Mouse (Mus musculus) testis, adult 2 months (tissue): Measurements from ENCODE around the gene Osbpl9.

Experiments
- CTCF ChIP-seq: fragments of 200-500 bp; IDR thresholded peaks from 2 replicates; pipeline ENCODE4 v1.5.1; 2012; ENCODE audit warnings: low read depth, mild to moderate bottlenecking, inconsistent platforms, low read length, moderate library complexity; ENCODE audit not compliant: control insufficient read depth, insufficient read depth, insufficient replicate concordance
- POLR2A ChIP-seq: fragments of 200-500 bp; IDR thresholded peaks from 2 replicates; pipeline ENCODE4 v1.6.1; 2012; ENCODE audit warnings: low read depth, mild to moderate bottlenecking, inconsistent platforms, low read length, moderate library complexity; ENCODE audit not compliant: control insufficient read depth

DNA sequence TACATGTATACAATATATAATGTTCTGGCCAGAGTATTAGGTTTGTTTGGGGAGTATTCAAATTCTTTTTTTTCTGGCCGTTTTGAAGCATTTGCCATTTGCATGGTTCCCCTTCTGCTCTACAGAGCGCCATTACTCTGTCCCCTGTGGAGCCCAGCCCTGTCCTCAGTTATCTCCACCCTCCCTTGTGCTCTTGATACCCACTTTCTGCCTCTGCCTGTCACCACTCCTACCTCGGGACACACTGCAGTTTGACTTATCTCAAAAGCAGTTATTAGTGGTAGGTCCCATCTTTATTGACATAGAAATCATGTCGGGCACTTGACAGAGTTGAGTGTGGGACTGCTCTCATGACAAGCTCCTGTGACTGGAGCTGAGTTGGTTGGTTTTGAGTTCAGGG lies 159.3 kb downstream of the Osbpl9 start:
- TF ChIP-seq CTCF, result no peak
- no peak for TF ChIP-seq POLR2A
